In the genomic region with DNA sequence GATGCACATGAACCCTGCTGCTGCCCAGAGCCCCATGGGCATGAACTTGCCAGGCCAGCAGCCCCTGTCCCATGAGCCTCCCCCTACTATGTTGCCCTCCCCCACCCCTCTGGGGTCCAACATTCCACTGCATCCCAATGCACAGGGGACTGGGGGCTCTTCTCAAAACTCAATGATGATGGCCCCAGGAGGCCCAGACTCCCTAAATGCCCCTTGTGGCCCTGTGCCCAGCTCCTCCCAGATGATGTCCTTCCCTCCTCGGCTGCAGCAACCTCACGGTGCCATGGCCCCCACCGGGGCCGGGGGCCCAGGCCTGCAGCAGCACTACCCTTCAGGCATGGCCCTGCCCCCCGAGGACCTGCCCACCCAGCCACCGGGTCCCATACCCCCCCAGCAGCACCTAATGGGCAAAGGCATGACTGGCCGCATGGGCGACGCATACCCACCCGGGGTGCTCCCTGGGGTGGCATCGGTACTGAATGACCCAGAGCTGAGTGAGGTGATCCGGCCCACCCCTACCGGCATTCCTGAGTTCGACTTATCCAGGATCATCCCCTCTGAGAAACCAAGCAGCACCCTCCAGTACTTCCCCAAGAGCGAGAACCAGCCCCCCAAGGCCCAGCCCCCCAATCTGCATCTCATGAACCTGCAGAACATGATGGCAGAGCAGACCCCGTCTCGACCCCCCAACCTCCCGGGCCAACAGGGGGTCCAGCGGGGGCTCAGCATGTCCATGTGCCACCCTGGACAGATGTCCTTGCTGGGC, we compare ENCODE assay signal across 9 mouse cellular contexts. TPM values are rescaled to one million over a fixed set of nuclear protein-coding genes. Genes with fewer than 3 reads are reported as not detected.
DNase-seq lines count a peak whose midpoint lies in the region; ATAC-seq lines count a peak whose summit lies in the region.
"Had no signal": no experiment of that assay in that cellular context is flagged by ENCODE, and none has a peak within 500 bp of the region (broad histone marks: within the 10 kb centered on the region; RNA-seq: fewer than 3 reads in every experiment).

No protein-coding gene starts in this region.

- H3K27me3 ChIP-seq in hindbrain, embryonic 16.5 days (replicated peaks; ENCODE audit: control insufficient read depth, insufficient read depth, low read length): no peaks in the 10 kb centered on the region
- H3K27me3 ChIP-seq in midbrain, embryonic 11.5 days (ENCODE audit: control insufficient read depth, insufficient read depth, low read length): no peaks in the 10 kb centered on the region; the same call in 1 of the 2 replicates

- DNase-seq in adrenal gland, postnatal 14 days: peak; percentile 28
- no peak for DNase-seq in adrenal gland, postnatal 36 days
- peak; percentile 5 for DNase-seq in ovary, adult 18-20 months (ENCODE audit: low spot score)
- no peak for DNase-seq in ovary, postnatal 14 days (ENCODE audit: low spot score)
- no peak for DNase-seq in midbrain, embryonic 11.5 days (ENCODE audit: low spot score, missing footprints)
- DNase-seq in embryo, embryonic 10 days (ENCODE audit: low spot score): no peak
- DNase-seq in frontal cortex, adult 2 months (ENCODE audit: extremely low spot score in 1 of 2, low spot score in 1 of 2): no peak

- peak overlapping the region; percentile 33 for H3K9ac ChIP-seq in hindbrain, embryonic 16.5 days (ENCODE audit: low read depth, low read length)
- H3K9ac ChIP-seq in midbrain, embryonic 11.5 days (ENCODE audit: low read length): peak overlapping the region; percentile 36; the same call in 1 of the 2 replicates

- no peak overlapping the region for H3K4me3 ChIP-seq in hindbrain, embryonic 16.5 days (ENCODE audit: low read length)
- no peak overlapping the region for H3K4me3 ChIP-seq in midbrain, embryonic 11.5 days (ENCODE audit: low read depth, low read length)

- no peaks in the 10 kb centered on the region for H3K9me3 ChIP-seq in hindbrain, embryonic 16.5 days (ENCODE audit: control insufficient read depth, low read length)
- no peaks in the 10 kb centered on the region for H3K9me3 ChIP-seq in midbrain, embryonic 11.5 days (ENCODE audit: control insufficient read depth, low read length)

- peaks cover 28% of the 10 kb centered on the region for H3K36me3 ChIP-seq in hindbrain, embryonic 16.5 days (ENCODE audit: control insufficient read depth, insufficient read depth, low read length)
- H3K36me3 ChIP-seq in midbrain, embryonic 11.5 days (ENCODE audit: control insufficient read depth, insufficient read depth, low read length): peaks cover 18% of the 10 kb centered on the region

- WGBS in hindbrain, embryonic 16.5 days: 73% methylated on average over 19 of the region's 19 CpGs
- WGBS in midbrain, embryonic 11.5 days: 83% methylated on average over 19 of the region's 19 CpGs

- H3K27ac ChIP-seq in hindbrain, embryonic 16.5 days (ENCODE audit: low read depth, low read length): peak overlapping the region; percentile 72
- no peak overlapping the region for H3K27ac ChIP-seq in midbrain, embryonic 11.5 days (ENCODE audit: low read depth, low read length)

- peak overlapping the region; percentile 49; the same call in 1 of the 2 replicates for H3K4me2 ChIP-seq in hindbrain, embryonic 16.5 days (ENCODE audit: low read length)
- no peak overlapping the region for H3K4me2 ChIP-seq in midbrain, embryonic 11.5 days

- peaks cover 27% of the 10 kb centered on the region for H3K4me1 ChIP-seq in hindbrain, embryonic 16.5 days (ENCODE audit: control insufficient read depth, insufficient read depth, low read depth, low read length)
- peaks cover 6% of the 10 kb centered on the region for H3K4me1 ChIP-seq in midbrain, embryonic 11.5 days (ENCODE audit: control insufficient read depth, insufficient read depth, low read length)

- ATAC-seq in hindbrain, embryonic 16.5 days: no peak
- no peak for ATAC-seq in midbrain, embryonic 11.5 days (ENCODE audit: low FRiP score)

RNA-seq across cellular contexts. Expression of gene Bcl9l, which starts 26.3 kb away (rescaled TPM):
- total RNA-seq in adrenal gland, postnatal 14 days (2021): 59.3 and 61.7 TPM in 2 replicates
- 10 to 100 TPM; 47.6 to 51.8 TPM for total RNA-seq in adrenal gland, postnatal 36 days (2021)
- 9.7 and 11.1 TPM in 2 replicates for polyA plus RNA-seq in hindbrain, embryonic 16.5 days (2015; fragmentation: Nextera tagmentation; extraction: Ambion mirVana)
- 5.6 and 6.4 TPM in 2 replicates for polyA plus RNA-seq in midbrain, embryonic 11.5 days (2014; fragmentation: Nextera tagmentation; extraction: Ambion mirVana)
- 20.1 and 21.7 TPM in 2 replicates for polyA plus RNA-seq in frontal cortex, adult 2 months (2012; rRNA removed)

RNA-seq across cellular contexts. Expression of gene Cxcr5, which starts 52.8 kb away (rescaled TPM):
- total RNA-seq in adrenal gland, postnatal 14 days (2021): 0.56 and 4.4 TPM in 2 replicates
- not detected for total RNA-seq in adrenal gland, postnatal 36 days (2021)
- not detected in 2 replicates for polyA plus RNA-seq in hindbrain, embryonic 16.5 days (2015; fragmentation: Nextera tagmentation; extraction: Ambion mirVana)
- polyA plus RNA-seq in midbrain, embryonic 11.5 days (2014; fragmentation: Nextera tagmentation; extraction: Ambion mirVana): 0.10 TPM in 1 of 2 replicates, not detected in the other
- polyA plus RNA-seq in frontal cortex, adult 2 months (2012; rRNA removed): 0.04 TPM in 1 of 2 replicates, not detected in the other
- polyA plus RNA-seq: C2C12 had no signal

RNA-seq across cellular contexts. Expression of gene Upk2, which starts 54.1 kb away (rescaled TPM):
- total RNA-seq in adrenal gland, postnatal 14 days (2021): not detected in 2 replicates
- not detected for total RNA-seq in adrenal gland, postnatal 36 days (2021)
- polyA plus RNA-seq in hindbrain, embryonic 16.5 days (2015; fragmentation: Nextera tagmentation; extraction: Ambion mirVana): not detected in 2 replicates
- not detected in 2 replicates for polyA plus RNA-seq in midbrain, embryonic 11.5 days (2014; fragmentation: Nextera tagmentation; extraction: Ambion mirVana)
- polyA plus RNA-seq in frontal cortex, adult 2 months (2012; rRNA removed): 0.19 TPM in 1 of 2 replicates, not detected in the other

Comparison
In these comparisons a context has a peak if more than half of its experiments do, and no peak if none do; other contexts are left out.
1. DNase-seq: peak in adrenal gland, postnatal 14 days (single experiment) and ovary, adult 18-20 months (single experiment); none in adrenal gland, postnatal 36 days (0 of 2), ovary, postnatal 14 days (single experiment), midbrain, embryonic 11.5 days (single experiment), embryo, embryonic 10 days (single experiment) and frontal cortex, adult 2 months (0 of 2).